Mouse (Mus musculus): Measurements from ENCODE around the gene Rpusd4.

GRCm38 (mm10) chr9:35313601-35314000, 45.9 kb downstream of the Rpusd4 start:
- no peak for TF ChIP-seq CTCF (IDR thresholded peaks at IDR 0.05; ENCODE audit: borderline replicate concordance, insufficient read depth, low read depth, low read length)
- no peak for TF ChIP-seq POLR2A (IDR thresholded peaks at IDR 0.05; ENCODE audit: borderline replicate concordance, insufficient read depth, low read length)
